Mouse (Mus musculus) ES-Bruce4 (cell line): ENCODE data around the gene C2cd2.

Source experiments
- CTCF ChIP-seq: IDR thresholded peaks from one replicate; pipeline ENCODE4 v1.8.1; 2011; ENCODE audit warnings: low read depth, low read length
- EP300 ChIP-seq: IDR thresholded peaks from 2 replicates; pipeline ENCODE4 v1.6.1; 2011; ENCODE audit warnings: low read depth, low read length; ENCODE audit not compliant: insufficient read depth
- POLR2A ChIP-seq: IDR thresholded peaks from one replicate; pipeline ENCODE4 v1.8.1; 2011; ENCODE audit warnings: low read length; ENCODE audit not compliant: insufficient read depth

- no peak for TF ChIP-seq CTCF
- TF ChIP-seq EP300 = no peak
- no peak for TF ChIP-seq POLR2A
Measured at GRCm38 (mm10) chr16:97958401-97958973, 3.9 kb downstream of the C2cd2 start.
